Mouse (Mus musculus): ENCODE data around the gene Leng9. TPM values are rescaled to one million over a fixed set of nuclear protein-coding genes. Genes with fewer than 3 reads are reported as not detected.

Leng9 gene
- polyA plus RNA-seq, 1 experiment = 11.5 TPM

DNA sequence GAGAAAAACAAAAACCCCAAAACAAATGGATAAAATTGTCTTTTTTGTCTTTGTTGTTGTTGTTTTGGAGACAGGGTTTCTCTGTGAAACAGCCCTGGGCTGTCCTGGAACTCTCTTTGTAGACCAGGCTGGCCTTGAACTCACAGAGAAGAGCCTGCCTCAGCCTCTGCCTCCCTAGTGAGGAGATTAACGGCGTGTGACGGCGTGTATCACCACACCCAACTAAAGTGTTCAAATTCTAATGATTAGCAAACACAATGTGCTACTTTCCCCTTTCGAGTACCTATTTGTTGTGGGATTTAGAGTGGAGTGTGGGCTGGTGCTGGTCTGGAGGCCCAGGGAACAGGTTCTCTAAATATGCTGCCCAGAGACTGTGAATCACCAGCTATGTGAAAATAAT, 15.3 kb downstream of the Leng9 start:
- 98% methylated on average over 5 of the region's 5 CpGs for WGBS
- Histone ChIP-seq H3K4me3 (ENCODE audit: control insufficient read depth, insufficient read depth, low read length) (no peak overlapping the region), H3K27ac (ENCODE audit: control insufficient read depth, insufficient read depth, low read length) (no peak overlapping the region), H3K36me3 (ENCODE audit: control insufficient read depth, insufficient read depth, low read length) (peaks cover 7% of the 10 kb centered on the region), H3K4me1 (replicated peaks; ENCODE audit: control insufficient read depth, insufficient read depth, low read length) (peaks cover 8% of the 10 kb centered on the region), H3K27me3 (ENCODE audit: control insufficient read depth, insufficient read depth, low read length) (no peaks in the 10 kb centered on the region)
- TF ChIP-seq CTCF (IDR thresholded peaks at IDR 0.05; ENCODE audit: borderline replicate concordance, control insufficient read depth, extremely low read depth, insufficient read depth, low read length, poor library complexity) (no peak), POLR2A (IDR thresholded peaks at IDR 0.05; ENCODE audit: control insufficient read depth, extremely low read depth, insufficient read depth, low read length, poor library complexity) (no peak)
- no peak for DNase-seq

DNA sequence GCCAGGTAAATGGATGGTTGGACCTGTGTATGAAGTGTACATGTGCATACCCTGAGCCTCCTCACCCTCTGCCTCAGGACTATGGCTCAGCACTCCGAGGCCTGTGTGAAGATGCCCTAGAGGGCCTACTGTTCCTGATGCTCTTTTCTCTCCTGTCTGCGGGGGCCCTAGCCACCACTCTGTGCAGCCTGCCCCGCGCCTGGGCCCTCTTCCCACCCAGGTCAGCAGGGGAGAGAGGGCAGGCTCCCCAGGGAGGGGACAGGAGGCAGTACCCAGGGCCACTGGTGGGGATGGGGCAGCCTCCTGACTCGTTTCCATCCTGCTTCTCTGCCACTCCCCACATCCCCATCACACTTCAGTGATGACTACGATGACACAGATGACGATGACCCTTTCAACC, 17.2 kb downstream of the Leng9 start:
- WGBS = 89% methylated on average over 6 of the region's 7 CpGs
- Histone ChIP-seq H3K36me3 (ENCODE audit: control insufficient read depth, insufficient read depth, low read length) (no peaks in the 10 kb centered on the region), H3K4me1 (replicated peaks; ENCODE audit: control insufficient read depth, insufficient read depth, low read length) (peaks cover 8% of the 10 kb centered on the region)

DNA sequence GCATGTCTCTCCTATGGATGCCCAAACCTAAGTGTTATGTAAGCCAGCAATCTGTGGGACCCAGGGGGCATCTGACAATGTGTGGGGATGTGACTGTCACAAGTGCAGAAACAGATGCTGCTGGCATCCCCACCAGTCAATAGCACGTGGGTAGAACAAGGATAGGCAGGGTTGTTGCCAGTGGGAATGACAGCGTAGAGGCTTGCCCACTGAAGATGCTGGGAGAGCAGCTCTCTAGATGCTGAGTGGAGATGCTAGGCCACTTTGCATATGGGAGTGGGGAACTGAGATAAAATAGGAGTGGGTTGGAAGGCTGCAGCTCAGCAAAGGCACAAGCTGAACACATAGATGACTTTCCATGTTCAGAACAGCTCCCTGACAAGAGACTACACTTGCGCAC, 17.6 kb downstream of the Leng9 start:
- WGBS = 95% methylated on average over 3 of the region's 3 CpGs
- no peaks in the 10 kb centered on the region for H3K27me3 ChIP-seq (ENCODE audit: control insufficient read depth, insufficient read depth, low read length)
- H3K4me1 ChIP-seq (replicated peaks; ENCODE audit: control insufficient read depth, insufficient read depth, low read length) = peaks cover 3% of the 10 kb centered on the region
- DNase-seq = no peak
- no peak overlapping the region for H3K27ac ChIP-seq (ENCODE audit: control insufficient read depth, insufficient read depth, low read length)
- H3K36me3 ChIP-seq (ENCODE audit: control insufficient read depth, insufficient read depth, low read length) = no peaks in the 10 kb centered on the region
- no peak overlapping the region for H3K4me3 ChIP-seq (ENCODE audit: control insufficient read depth, insufficient read depth, low read length)
- TF ChIP-seq CTCF (IDR thresholded peaks at IDR 0.05; ENCODE audit: borderline replicate concordance, control insufficient read depth, extremely low read depth, insufficient read depth, low read length, poor library complexity) = no peak
- no peak for TF ChIP-seq POLR2A (IDR thresholded peaks at IDR 0.05; ENCODE audit: control insufficient read depth, extremely low read depth, insufficient read depth, low read length, poor library complexity)

More for the DNA sequence above, 17.2 kb downstream of the Leng9 start:
- Histone ChIP-seq H3K4me3 (ENCODE audit: control insufficient read depth, insufficient read depth, low read length) (no peak overlapping the region), H3K27ac (ENCODE audit: control insufficient read depth, insufficient read depth, low read length) (no peak overlapping the region), H3K27me3 (ENCODE audit: control insufficient read depth, insufficient read depth, low read length) (no peaks in the 10 kb centered on the region)
- DNase-seq = no peak
- TF ChIP-seq CTCF (IDR thresholded peaks at IDR 0.05; ENCODE audit: borderline replicate concordance, control insufficient read depth, extremely low read depth, insufficient read depth, low read length, poor library complexity) (no peak), POLR2A (IDR thresholded peaks at IDR 0.05; ENCODE audit: control insufficient read depth, extremely low read depth, insufficient read depth, low read length, poor library complexity) (no peak)

DNA sequence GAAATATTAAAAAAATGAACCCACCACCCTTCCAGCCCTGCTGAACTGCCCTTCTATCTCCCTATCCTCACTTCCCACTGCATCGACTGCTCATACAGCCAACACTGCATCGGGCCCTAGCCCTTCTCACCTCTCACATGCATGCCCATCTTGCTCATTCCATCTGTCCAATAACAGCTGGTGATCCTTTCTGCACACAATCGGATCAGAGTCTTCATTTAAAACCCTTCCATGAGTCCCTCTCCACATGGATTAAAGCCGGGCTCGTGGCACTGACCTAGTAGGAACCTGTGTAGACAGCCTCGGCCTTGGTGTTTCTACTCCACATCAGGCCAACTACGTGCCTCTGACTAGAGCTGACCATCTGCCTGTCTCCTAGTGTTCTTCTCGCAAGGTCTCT, 18.2 kb downstream of the Leng9 start:
- no peaks in the 10 kb centered on the region for H3K27me3 ChIP-seq (ENCODE audit: control insufficient read depth, insufficient read depth, low read length)
- no peaks in the 10 kb centered on the region for H3K36me3 ChIP-seq (ENCODE audit: control insufficient read depth, insufficient read depth, low read length)
- H3K4me1 ChIP-seq (replicated peaks; ENCODE audit: control insufficient read depth, insufficient read depth, low read length) = peaks cover 2% of the 10 kb centered on the region
- no peak overlapping the region for H3K27ac ChIP-seq (ENCODE audit: control insufficient read depth, insufficient read depth, low read length)
- no peak for DNase-seq
- WGBS = 96% methylated on average over 8 of the region's 8 CpGs
- TF ChIP-seq CTCF (IDR thresholded peaks at IDR 0.05; ENCODE audit: borderline replicate concordance, control insufficient read depth, extremely low read depth, insufficient read depth, low read length, poor library complexity) = no peak
- TF ChIP-seq POLR2A (IDR thresholded peaks at IDR 0.05; ENCODE audit: control insufficient read depth, extremely low read depth, insufficient read depth, low read length, poor library complexity) = no peak
- no peak overlapping the region for H3K4me3 ChIP-seq (ENCODE audit: control insufficient read depth, insufficient read depth, low read length)

DNA sequence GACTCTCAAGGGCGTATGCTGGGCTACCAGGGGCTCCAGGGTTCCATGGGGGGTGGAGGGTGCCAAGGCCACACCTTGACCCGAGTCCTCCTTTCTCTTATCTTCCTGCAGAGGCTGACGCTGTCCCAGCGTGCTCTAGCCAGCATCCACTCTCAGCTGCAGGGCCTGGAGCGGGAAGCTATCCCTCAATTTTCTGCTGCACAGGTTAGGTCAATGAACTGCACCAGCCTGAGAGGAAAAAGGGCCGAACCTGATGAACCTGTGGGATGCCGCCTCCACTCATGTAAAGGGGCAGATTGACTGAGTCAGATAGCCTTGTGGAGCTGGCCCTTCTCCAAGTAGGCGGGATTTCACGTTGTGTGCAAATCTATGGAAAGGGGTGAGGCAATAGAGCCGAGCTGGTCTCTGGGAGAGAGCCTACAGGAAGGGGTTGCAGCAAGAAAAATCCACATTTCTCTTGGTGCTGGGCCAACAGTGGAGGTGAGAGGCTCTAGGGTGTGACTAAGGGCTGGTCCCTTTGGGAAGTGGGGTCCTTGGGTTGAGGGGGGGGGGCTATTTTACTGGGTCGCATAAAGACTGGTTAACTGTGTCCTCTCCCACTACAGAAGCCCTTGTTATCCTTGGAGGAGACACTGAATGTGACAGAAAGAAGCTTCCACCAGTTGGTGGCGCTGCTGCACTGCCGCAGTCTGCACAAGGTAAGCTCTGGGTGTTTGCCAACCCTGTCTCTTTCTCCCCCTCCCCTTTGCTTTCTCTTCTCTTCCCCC, 19.3 kb downstream of the Leng9 start:
- 54% methylated on average over 13 of the region's 13 CpGs for WGBS
- no peak overlapping the region for H3K4me3 ChIP-seq (ENCODE audit: control insufficient read depth, insufficient read depth, low read length)
- H3K36me3 ChIP-seq (ENCODE audit: control insufficient read depth, insufficient read depth, low read length) = no peaks in the 10 kb centered on the region
- no peak overlapping the region for H3K27ac ChIP-seq (ENCODE audit: control insufficient read depth, insufficient read depth, low read length)
- no peaks in the 10 kb centered on the region for H3K4me1 ChIP-seq (replicated peaks; ENCODE audit: control insufficient read depth, insufficient read depth, low read length)
- H3K27me3 ChIP-seq (ENCODE audit: control insufficient read depth, insufficient read depth, low read length) = no peaks in the 10 kb centered on the region
- peak; percentile 81 for DNase-seq
- no peak for TF ChIP-seq POLR2A (IDR thresholded peaks at IDR 0.05; ENCODE audit: control insufficient read depth, extremely low read depth, insufficient read depth, low read length, poor library complexity)
- TF ChIP-seq CTCF (IDR thresholded peaks at IDR 0.05; ENCODE audit: borderline replicate concordance, control insufficient read depth, extremely low read depth, insufficient read depth, low read length, poor library complexity) = peak; percentile 69; the same call in 1 of the 2 replicates

DNA sequence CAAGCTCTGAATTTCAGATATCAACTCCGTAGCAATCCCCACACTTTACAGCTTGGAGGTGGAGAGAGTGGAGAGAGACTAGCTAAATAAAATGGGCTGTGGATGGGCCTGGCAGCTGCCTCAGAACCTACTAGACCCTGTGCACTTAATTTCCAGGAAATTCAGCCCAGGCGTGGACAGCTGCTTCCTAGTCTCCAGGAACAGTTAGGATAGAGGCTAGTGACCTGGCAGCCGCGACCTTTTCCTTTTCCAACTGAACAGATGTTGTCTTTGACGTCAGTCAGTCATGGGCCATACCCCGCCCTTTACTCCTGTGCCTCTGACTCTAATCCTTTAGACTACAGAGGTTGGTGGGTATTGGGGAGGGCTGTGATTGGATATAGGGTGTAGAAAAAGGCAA, 21.3 kb downstream of the Leng9 start:
- Histone ChIP-seq H3K36me3 (ENCODE audit: control insufficient read depth, insufficient read depth, low read length) (no peaks in the 10 kb centered on the region), H3K4me1 (replicated peaks; ENCODE audit: control insufficient read depth, insufficient read depth, low read length) (peaks cover 6% of the 10 kb centered on the region), H3K4me3 (ENCODE audit: control insufficient read depth, insufficient read depth, low read length) (no peak overlapping the region), H3K27ac (ENCODE audit: control insufficient read depth, insufficient read depth, low read length) (no peak overlapping the region), H3K27me3 (ENCODE audit: control insufficient read depth, insufficient read depth, low read length) (no peaks in the 10 kb centered on the region)
- no peak for DNase-seq
- TF ChIP-seq POLR2A (IDR thresholded peaks at IDR 0.05; ENCODE audit: control insufficient read depth, extremely low read depth, insufficient read depth, low read length, poor library complexity) (no peak), CTCF (IDR thresholded peaks at IDR 0.05; ENCODE audit: borderline replicate concordance, control insufficient read depth, extremely low read depth, insufficient read depth, low read length, poor library complexity) (no peak)
- 85% methylated on average over 6 of the region's 6 CpGs for WGBS

Data from thymus, adult 2 months (tissue).